ENCODE assay signal across 9 mouse cellular contexts in the genomic region with DNA sequence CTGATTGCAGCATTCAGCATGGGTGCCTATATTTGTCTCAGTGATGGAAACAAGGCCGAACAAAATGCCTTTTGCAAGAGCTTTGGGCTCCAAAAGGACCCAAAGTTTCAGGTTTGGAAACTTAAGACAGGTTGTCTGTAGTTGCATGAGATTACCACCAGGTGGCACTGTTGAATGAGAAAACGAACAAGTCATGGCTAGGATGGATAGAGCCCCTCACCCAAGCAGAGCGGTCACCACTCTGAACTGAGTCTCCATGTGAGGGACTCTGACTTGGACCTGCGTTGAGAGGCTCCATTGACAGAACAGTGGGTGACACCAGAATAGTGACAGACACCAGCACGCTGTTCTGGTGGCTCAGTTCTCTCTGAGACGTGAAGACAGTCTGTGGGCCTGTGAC. TPM values are rescaled to one million over a fixed set of nuclear protein-coding genes. Genes with fewer than 3 reads are reported as not detected.
A peak's percentile ranks its signal among the peaks of the same experiment; 100 is the strongest.
DNase-seq lines count a peak whose midpoint lies in the region; ATAC-seq and TF ChIP-seq lines count a peak whose summit lies in the region.
"Had no signal": no experiment of that assay in that cellular context is flagged by ENCODE, and none has a peak within 500 bp of the region (broad histone marks: within the 10 kb centered on the region; RNA-seq: fewer than 3 reads in every experiment).

No protein-coding gene starts in this region.

- no peak overlapping the region for H3K4me3 ChIP-seq in liver, embryonic 12.5 days
- no peak overlapping the region for H3K4me3 ChIP-seq in forebrain, embryonic 11.5 days (ENCODE audit: low read depth, low read length)
- no peak overlapping the region for H3K4me3 ChIP-seq in kidney, adult 2 months (ENCODE audit: insufficient read depth, low read depth, low read length)

- ATAC-seq in liver, embryonic 12.5 days: no peak; the same call in 1 of the 2 replicates
- ATAC-seq in forebrain, embryonic 11.5 days (replicated peaks; ENCODE audit: low FRiP score): no peak

- H3K4me1 ChIP-seq in liver, embryonic 12.5 days: peaks cover 26% of the 10 kb centered on the region
- H3K4me1 ChIP-seq in forebrain, embryonic 11.5 days (replicated peaks; ENCODE audit: control insufficient read depth, insufficient read depth, low read length): no peaks in the 10 kb centered on the region
- no peaks in the 10 kb centered on the region for H3K4me1 ChIP-seq in kidney, adult 2 months (ENCODE audit: control insufficient read depth, insufficient read depth, low read length)

- H3K36me3 ChIP-seq in liver, embryonic 12.5 days: no peaks in the 10 kb centered on the region
- no peaks in the 10 kb centered on the region for H3K36me3 ChIP-seq in forebrain, embryonic 11.5 days (ENCODE audit: control insufficient read depth, insufficient read depth, low read length)
- no peaks in the 10 kb centered on the region for H3K36me3 ChIP-seq in kidney, adult 2 months (ENCODE audit: control insufficient read depth, insufficient read depth, low read length)
- no peaks in the 10 kb centered on the region for H3K36me3 ChIP-seq in splenic B cell, adult 2 months (ENCODE audit: control insufficient read depth, insufficient read depth, low read length, poor library complexity, severe bottlenecking)

- peaks cover 27% of the 10 kb centered on the region for H3K27me3 ChIP-seq in liver, embryonic 12.5 days (replicated peaks)
- H3K27me3 ChIP-seq in forebrain, embryonic 11.5 days (ENCODE audit: control insufficient read depth, insufficient read depth, low read length): no peaks in the 10 kb centered on the region
- no peaks in the 10 kb centered on the region for H3K27me3 ChIP-seq in kidney, adult 2 months (replicated peaks; ENCODE audit: control insufficient read depth, insufficient read depth, low read length)
- no peaks in the 10 kb centered on the region for H3K27me3 ChIP-seq in splenic B cell, adult 2 months (ENCODE audit: control insufficient read depth, insufficient read depth, low read length, poor library complexity, severe bottlenecking)

- H3K9ac ChIP-seq in liver, embryonic 12.5 days: no peak overlapping the region
- H3K9ac ChIP-seq in forebrain, embryonic 11.5 days (ENCODE audit: low read length): no peak overlapping the region

- 42% methylated on average over 6 of the region's 6 CpGs for WGBS in liver, embryonic 12.5 days (ENCODE audit: insufficient replicate concordance)
- 49% methylated on average over 6 of the region's 6 CpGs for WGBS in forebrain, embryonic 11.5 days
- 41% methylated on average over 6 of the region's 6 CpGs for WGBS in kidney, adult 2 months

- TF ChIP-seq CTCF in kidney, adult 2 months (conservative IDR thresholded peaks at IDR 0.05; ENCODE audit: insufficient read depth, insufficient read length, low read depth, low read length): peak; percentile 57

- no peak for TF ChIP-seq POLR2A in kidney, adult 2 months (IDR thresholded peaks at IDR 0.05; ENCODE audit: low read depth, low read length)

- H3K9me3 ChIP-seq in liver, embryonic 12.5 days (replicated peaks): no peaks in the 10 kb centered on the region
- no peaks in the 10 kb centered on the region for H3K9me3 ChIP-seq in forebrain, embryonic 11.5 days (ENCODE audit: control insufficient read depth, low read length)

- H3K4me2 ChIP-seq in liver, embryonic 12.5 days: no peak overlapping the region
- no peak overlapping the region for H3K4me2 ChIP-seq in forebrain, embryonic 11.5 days (ENCODE audit: low read depth, low read length, severe bottlenecking)

- no peak overlapping the region for H3K27ac ChIP-seq in liver, embryonic 12.5 days
- H3K27ac ChIP-seq in forebrain, embryonic 11.5 days (ENCODE audit: low read depth, low read length): no peak overlapping the region
- no peak overlapping the region for H3K27ac ChIP-seq in kidney, adult 2 months (ENCODE audit: insufficient read depth, low read depth, low read length)

- DNase-seq in liver (peak; percentile 40), ZHBTc4 (ENCODE audit: low read depth, low spot score) (peak; percentile 54)
- peak; percentile 60 for DNase-seq in forebrain, embryonic 11.5 days (ENCODE audit: low spot score)
- peak; percentile 34 for DNase-seq in kidney, adult 2 months
- DNase-seq in lung, postnatal 14 days: peak; percentile 48
- peak; percentile 58 for DNase-seq in splenic B cell, adult 2 months (ENCODE audit: low read depth, low spot score)
- DNase-seq in gastrocnemius, postnatal 4 days (ENCODE audit: low spot score in 2 of 2): no peak

RNA-seq across cellular contexts. Expression of a gene that starts 13.2 kb away (rescaled TPM):
- polyA plus RNA-seq in liver, embryonic 12.5 days (2016; fragmentation: Nextera tagmentation; extraction: Ambion mirVana): not detected in 2 replicates
- not detected in 2 replicates for polyA plus RNA-seq in forebrain, embryonic 11.5 days (2014; fragmentation: Nextera tagmentation; extraction: Ambion mirVana)
- not detected in 2 replicates for polyA plus RNA-seq in kidney, adult 2 months (2012; rRNA removed)
- not detected for total RNA-seq in gastrocnemius, postnatal 4 days (2021)
- polyA plus RNA-seq: frontal cortex, adult 2 months had no signal

RNA-seq across cellular contexts. Expression of a gene that starts 19.6 kb away (rescaled TPM):
- not detected in 2 replicates for polyA plus RNA-seq in liver, embryonic 12.5 days (2016; fragmentation: Nextera tagmentation; extraction: Ambion mirVana)
- not detected in 2 replicates for polyA plus RNA-seq in forebrain, embryonic 11.5 days (2014; fragmentation: Nextera tagmentation; extraction: Ambion mirVana)
- not detected in 2 replicates for polyA plus RNA-seq in kidney, adult 2 months (2012; rRNA removed)
- total RNA-seq in gastrocnemius, postnatal 4 days (2021): not detected
- polyA plus RNA-seq: frontal cortex, adult 2 months had no signal

RNA-seq across cellular contexts. Expression of a gene that starts 42.4 kb away (rescaled TPM):
- polyA plus RNA-seq in liver, embryonic 12.5 days (2016; fragmentation: Nextera tagmentation; extraction: Ambion mirVana): not detected in 2 replicates
- not detected in 2 replicates for polyA plus RNA-seq in forebrain, embryonic 11.5 days (2014; fragmentation: Nextera tagmentation; extraction: Ambion mirVana)
- not detected in 2 replicates for polyA plus RNA-seq in kidney, adult 2 months (2012; rRNA removed)
- total RNA-seq in gastrocnemius, postnatal 4 days (2021): not detected
- polyA plus RNA-seq: frontal cortex, adult 2 months had no signal

RNA-seq across cellular contexts. Expression of a gene that starts 57.0 kb away (rescaled TPM):
- 1.5 and 2.5 TPM in 2 replicates for polyA plus RNA-seq in liver, embryonic 12.5 days (2016; fragmentation: Nextera tagmentation; extraction: Ambion mirVana)
- polyA plus RNA-seq in forebrain, embryonic 11.5 days (2014; fragmentation: Nextera tagmentation; extraction: Ambion mirVana): 0.24 and 0.32 TPM in 2 replicates
- polyA plus RNA-seq in kidney, adult 2 months (2012; rRNA removed): 3.1 and 4.1 TPM in 2 replicates
- total RNA-seq in gastrocnemius, postnatal 4 days (2021): 1 to 10 TPM in 1 of 2 experiments, not detected in 1; 1.1 TPM

RNA-seq across cellular contexts. Expression of a gene that starts 58.4 kb away (rescaled TPM):
- not detected in 2 replicates for polyA plus RNA-seq in liver, embryonic 12.5 days (2016; fragmentation: Nextera tagmentation; extraction: Ambion mirVana)
- polyA plus RNA-seq in forebrain, embryonic 11.5 days (2014; fragmentation: Nextera tagmentation; extraction: Ambion mirVana): not detected in 2 replicates
- polyA plus RNA-seq in kidney, adult 2 months (2012; rRNA removed): not detected in 2 replicates
- not detected for total RNA-seq in gastrocnemius, postnatal 4 days (2021)
- polyA plus RNA-seq: frontal cortex, adult 2 months had no signal

Comparison
In these comparisons a context has a peak if more than half of its experiments do, and no peak if none do; other contexts are left out.
1. DNase-seq: peak in liver (single experiment), ZHBTc4 (single experiment), forebrain, embryonic 11.5 days (single experiment), kidney, adult 2 months (single experiment), lung, postnatal 14 days (single experiment) and splenic B cell, adult 2 months (single experiment); none in gastrocnemius, postnatal 4 days (0 of 2).